Mouse (Mus musculus) hindbrain, embryonic 12.5 days (tissue): ENCODE results near the gene Casc3. TPM values are rescaled to one million over a fixed set of nuclear protein-coding genes. Genes with fewer than 3 reads are reported as not detected.
A peak's percentile ranks its signal among the peaks of the same experiment; 100 is the strongest.

Experiments used
- ATAC-seq: fragments of 200-750 bp; cut with Nextera tagmentation; 2 replicates; pipeline ENCODE4 v1.8.0; 2017; ENCODE audit warnings: moderate TSS enrichment; ENCODE audit not compliant: low FRiP score
- H3K27ac ChIP-seq: fragments of 300-500 bp; sonication (generic); 2 replicates; pipeline ENCODE4 v1.5.1; 2016; ENCODE audit warnings: mild to moderate bottlenecking
- H3K27me3 ChIP-seq: fragments of 300-500 bp; sonication (generic); 2 replicates; pipeline ENCODE4 v1.6.1; 2016; ENCODE audit warnings: mild to moderate bottlenecking
- H3K36me3 ChIP-seq: fragments of 300-500 bp; sonication (generic); 2 replicates; pipeline ENCODE4 v1.6.1; 2016; ENCODE audit warnings: mild to moderate bottlenecking
- H3K4me1 ChIP-seq: fragments of 300-500 bp; sonication (generic); 2 replicates; pipeline ENCODE4 v1.6.1; 2016
- H3K4me2 ChIP-seq: fragments of 300-500 bp; sonication (generic); replicated peaks from 2 replicates; pipeline ENCODE4 v1.6.1; 2016; ENCODE audit warnings: mild to moderate bottlenecking
- H3K4me3 ChIP-seq: fragments of 300-500 bp; sonication (generic); 2 replicates; pipeline ENCODE4 v1.5.1; 2016; ENCODE audit warnings: mild to moderate bottlenecking
- H3K9ac ChIP-seq: fragments of 300-500 bp; sonication (generic); 2 replicates; pipeline ENCODE4 v1.6.1; 2016; ENCODE audit warnings: mild to moderate bottlenecking, moderate library complexity
- H3K9me3 ChIP-seq: fragments of 300-500 bp; sonication (generic); replicated peaks from 2 replicates; pipeline ENCODE4 v1.6.1; 2016; ENCODE audit warnings: mild to moderate bottlenecking
- WGBS: fragments of 180-500 bp; shearing (Covaris S2); methylation state at CpG from one replicate; pipeline ENCODE4 v1.1.7; 2016; 5-methylcytosine and 5-hydroxymethylcytosine counted together
- polyA plus RNA-seq: library from polyadenylated mRNA; unstranded; fragments of >200 nt; fragmentation: Nextera tagmentation; extraction: Ambion mirVana; gene quantifications from 2 replicates; pipeline ENCODE4 v1.2.1, GENCODE M21; 2016

Casc3 gene
- 62.5 and 66.5 TPM in 2 replicates for polyA plus RNA-seq

DNA sequence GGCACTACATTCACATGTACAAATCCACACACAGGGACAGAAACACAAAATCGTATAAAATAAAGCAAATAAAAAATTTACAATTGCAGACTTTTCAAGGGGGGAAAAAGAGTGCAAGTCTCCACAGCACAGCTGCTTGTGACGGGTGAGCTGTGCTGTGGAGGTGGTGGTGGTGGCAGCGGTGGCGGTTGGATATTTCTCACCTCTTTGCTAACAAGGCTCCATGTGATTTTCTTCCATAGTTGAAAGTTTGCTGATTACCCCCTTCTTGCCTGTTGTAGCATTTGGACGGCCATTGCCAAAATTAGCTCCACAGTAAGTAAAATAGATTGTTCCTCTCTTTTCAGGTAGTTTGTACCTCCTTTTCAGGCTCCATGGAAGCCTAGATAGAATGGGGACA lies at the start of gene Casc3:
Gene Casc3, plus strand, starts transcription at position 301 of the 400 bp plus-strand sequence.
- H3K36me3 ChIP-seq = peaks cover 80% of the 10 kb centered on the region
- H3K4me1 ChIP-seq = peaks cover 4% of the 10 kb centered on the region
- no peaks in the 10 kb centered on the region for H3K9me3 ChIP-seq
- no peaks in the 10 kb centered on the region for H3K27me3 ChIP-seq
- H3K9ac ChIP-seq = no peak within 1 kb of the TSS
- H3K4me3 ChIP-seq = no peak within 1 kb of the TSS
- 92% methylated on average over 5 of the region's 5 CpGs for WGBS
- no peak for ATAC-seq
- no peak within 1 kb of the TSS for H3K27ac ChIP-seq
- no peak within 1 kb of the TSS for H3K4me2 ChIP-seq

DNA sequence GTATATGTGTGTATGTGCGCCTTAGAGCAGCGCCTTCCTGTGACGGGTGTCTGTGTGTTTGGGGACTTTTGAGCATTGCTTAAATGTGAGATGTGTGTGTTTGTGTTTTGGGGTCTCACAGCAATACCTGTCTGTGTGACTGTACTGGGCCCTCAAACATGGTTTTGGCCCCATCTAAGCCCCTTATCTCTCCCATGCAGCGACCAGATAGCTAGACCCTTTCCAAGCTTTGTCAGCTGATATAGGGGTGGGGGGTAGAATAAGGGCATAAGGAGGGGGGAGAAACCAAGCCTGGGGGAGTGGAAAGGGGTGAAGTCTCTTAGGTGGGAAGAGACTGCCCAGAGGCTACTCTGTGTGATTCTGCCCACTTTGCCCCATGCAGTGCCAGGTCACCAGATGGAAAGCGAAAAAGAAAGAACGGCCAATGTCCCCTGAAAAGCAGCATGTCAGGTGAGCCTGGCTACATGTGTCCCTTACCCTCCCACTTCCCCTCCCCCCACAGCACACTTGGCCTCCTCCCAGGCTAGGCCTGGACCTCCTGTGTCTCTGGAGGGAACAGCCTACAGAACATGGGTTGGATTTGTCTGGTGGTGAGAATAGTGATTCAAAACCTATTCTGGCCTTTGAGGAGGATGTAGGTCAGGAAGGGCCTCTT lies 48.9 kb upstream of the Casc3 start:
- H3K4me1 ChIP-seq = peaks cover 40% of the 10 kb centered on the region
- no peaks in the 10 kb centered on the region for H3K9me3 ChIP-seq
- WGBS = 92% methylated on average over 6 of the region's 6 CpGs
- no peak for ATAC-seq
- no peak overlapping the region for H3K9ac ChIP-seq
- H3K4me3 ChIP-seq = no peak overlapping the region
- peaks cover 53% of the 10 kb centered on the region for H3K36me3 ChIP-seq
- H3K27me3 ChIP-seq = no peaks in the 10 kb centered on the region
- H3K27ac ChIP-seq = no peak overlapping the region
- no peak overlapping the region for H3K4me2 ChIP-seq

DNA sequence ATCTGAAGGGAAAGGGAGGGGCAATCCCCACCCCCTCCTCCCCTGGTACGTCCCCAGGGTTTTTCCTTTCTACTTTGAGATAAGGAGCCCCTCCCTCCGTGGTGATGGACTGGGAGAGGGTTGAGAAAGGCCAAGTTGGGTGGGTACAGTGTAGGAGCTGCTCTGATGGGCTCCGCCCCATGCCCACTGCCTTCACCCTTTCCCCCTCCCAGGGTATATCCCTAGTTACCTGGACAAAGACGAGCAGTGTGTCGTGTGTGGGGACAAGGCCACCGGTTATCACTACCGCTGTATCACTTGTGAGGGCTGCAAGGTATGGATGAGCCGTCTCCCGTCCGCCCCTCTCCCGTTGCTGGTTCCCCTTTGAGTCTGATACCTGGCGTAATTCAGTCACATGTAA lies 48.0 kb upstream of the Casc3 start:
- H3K9me3 ChIP-seq = no peaks in the 10 kb centered on the region
- ATAC-seq = no peak
- H3K9ac ChIP-seq = no peak overlapping the region
- no peak overlapping the region for H3K4me2 ChIP-seq
- no peak overlapping the region for H3K27ac ChIP-seq
- H3K4me1 ChIP-seq = peaks cover 31% of the 10 kb centered on the region
- WGBS = 86% methylated on average over 12 of the region's 12 CpGs
- H3K36me3 ChIP-seq = peaks cover 60% of the 10 kb centered on the region
- no peak overlapping the region for H3K4me3 ChIP-seq
- no peaks in the 10 kb centered on the region for H3K27me3 ChIP-seq

DNA sequence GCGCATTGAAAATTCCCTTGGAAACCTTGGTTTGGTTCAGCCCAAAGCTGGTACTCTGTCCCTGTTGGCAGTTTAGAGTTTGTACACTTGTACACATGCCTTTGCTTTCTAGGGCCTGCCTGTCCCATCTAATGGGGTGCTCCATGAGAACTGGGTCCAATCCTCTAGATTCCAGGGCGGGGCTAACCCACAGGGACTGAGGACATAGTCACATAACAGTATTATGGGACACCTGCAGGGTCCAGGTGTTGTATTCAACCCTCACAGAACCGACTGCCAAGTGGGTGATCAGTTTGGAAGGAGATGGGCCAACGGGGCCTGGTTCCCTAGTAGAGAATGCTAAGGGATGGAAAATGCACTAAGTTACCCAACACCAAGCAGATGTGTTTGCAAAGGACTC lies 42.8 kb upstream of the Casc3 start:
- peaks cover 23% of the 10 kb centered on the region for H3K4me1 ChIP-seq
- WGBS = 94% methylated on average over 4 of the region's 4 CpGs
- H3K36me3 ChIP-seq = peaks cover 78% of the 10 kb centered on the region
- no peak overlapping the region for H3K4me3 ChIP-seq
- H3K9ac ChIP-seq = no peak overlapping the region
- no peak overlapping the region for H3K27ac ChIP-seq
- no peak for ATAC-seq
- no peak overlapping the region for H3K4me2 ChIP-seq
- H3K9me3 ChIP-seq = no peaks in the 10 kb centered on the region
- no peaks in the 10 kb centered on the region for H3K27me3 ChIP-seq

DNA sequence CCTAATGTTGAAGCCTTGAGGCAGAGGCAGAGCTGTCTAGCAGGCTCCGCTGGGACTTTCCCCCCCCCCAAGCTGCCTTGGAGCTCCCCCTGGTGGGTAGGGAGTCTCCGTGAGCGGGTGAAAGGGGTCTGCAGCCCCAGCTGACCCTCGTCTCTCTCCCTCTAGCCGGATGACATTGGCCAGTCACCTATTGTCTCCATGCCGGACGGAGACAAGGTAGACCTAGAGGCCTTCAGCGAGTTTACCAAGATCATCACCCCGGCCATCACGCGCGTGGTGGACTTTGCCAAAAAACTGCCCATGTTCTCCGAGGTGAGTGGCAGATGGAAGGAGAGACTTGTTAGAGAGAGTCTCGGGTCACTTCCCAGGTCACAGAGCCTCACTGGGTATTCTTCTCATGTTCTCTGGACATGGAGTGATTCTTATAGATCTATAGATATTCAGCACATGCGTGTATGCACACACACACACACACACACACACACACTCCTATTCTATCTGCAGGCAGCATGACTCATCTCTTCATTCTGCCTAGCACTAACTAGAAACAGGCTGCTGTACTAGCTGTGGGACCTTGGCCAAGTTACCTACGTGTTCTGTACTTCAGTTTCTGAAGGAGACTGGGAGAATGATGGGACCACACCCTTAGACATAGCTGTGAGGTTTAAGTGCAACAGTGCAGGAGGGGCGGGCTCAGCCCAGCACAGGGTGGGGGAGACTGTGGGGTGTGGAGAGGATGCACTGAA lies 41.8 kb upstream of the Casc3 start:
- Histone ChIP-seq H3K27ac (0 out of 2 replicates have a peak overlapping the region, but pooled peaks have one; percentile 23), H3K27me3 (no peaks in the 10 kb centered on the region), H3K9me3 (no peaks in the 10 kb centered on the region), H3K4me3 (no peak overlapping the region), H3K9ac (no peak overlapping the region), H3K4me1 (peaks cover 33% of the 10 kb centered on the region), H3K4me2 (no peak overlapping the region), H3K36me3 (peaks cover 68% of the 10 kb centered on the region)
- no peak for ATAC-seq
- WGBS = 64% methylated on average over 17 of the region's 17 CpGs

DNA sequence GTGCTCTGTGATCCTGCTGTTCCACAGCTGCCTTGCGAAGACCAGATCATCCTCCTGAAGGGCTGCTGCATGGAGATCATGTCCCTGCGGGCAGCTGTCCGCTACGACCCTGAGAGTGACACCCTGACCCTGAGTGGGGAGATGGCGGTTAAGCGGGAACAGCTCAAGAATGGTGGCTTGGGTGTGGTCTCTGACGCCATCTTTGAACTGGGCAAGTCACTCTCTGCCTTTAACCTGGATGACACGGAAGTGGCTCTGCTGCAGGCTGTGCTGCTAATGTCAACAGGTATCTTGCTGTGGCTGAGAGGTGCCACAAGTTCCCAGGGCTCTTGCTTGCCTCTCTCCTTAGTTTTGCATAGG lies 41.2 kb upstream of the Casc3 start:
- Histone ChIP-seq H3K9me3 (no peaks in the 10 kb centered on the region), H3K4me3 (no peak overlapping the region), H3K36me3 (peaks cover 68% of the 10 kb centered on the region), H3K4me1 (peaks cover 38% of the 10 kb centered on the region), H3K9ac (no peak overlapping the region), H3K27me3 (no peaks in the 10 kb centered on the region), H3K27ac (0 out of 2 replicates have a peak overlapping the region, but pooled peaks have one; percentile 23), H3K4me2 (no peak overlapping the region)
- ATAC-seq = no peak
- WGBS = 87% methylated on average over 8 of the region's 8 CpGs

DNA sequence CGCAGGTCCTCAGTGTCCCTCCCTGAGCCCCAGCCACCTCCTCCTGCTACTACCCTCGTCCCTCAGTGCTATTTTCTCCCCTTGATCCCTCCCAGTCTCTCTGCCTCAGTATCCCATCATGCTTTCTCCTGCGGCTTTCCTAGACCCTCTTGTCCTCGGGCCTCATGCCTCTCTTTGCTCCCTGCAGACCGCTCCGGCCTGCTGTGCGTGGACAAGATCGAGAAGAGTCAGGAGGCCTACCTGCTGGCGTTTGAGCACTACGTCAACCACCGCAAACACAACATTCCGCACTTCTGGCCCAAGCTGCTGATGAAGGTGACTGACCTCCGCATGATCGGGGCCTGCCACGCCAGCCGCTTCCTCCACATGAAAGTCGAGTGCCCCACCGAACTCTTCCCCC lies 40.6 kb upstream of the Casc3 start:
- Histone ChIP-seq H3K9me3 (no peaks in the 10 kb centered on the region), H3K4me2 (no peak overlapping the region), H3K9ac (no peak overlapping the region), H3K27ac (peak overlapping the region; percentile 23; the same call in 1 of the 2 replicates), H3K4me3 (no peak overlapping the region), H3K27me3 (no peaks in the 10 kb centered on the region), H3K4me1 (peaks cover 44% of the 10 kb centered on the region), H3K36me3 (peaks cover 68% of the 10 kb centered on the region)
- no peak for ATAC-seq
- 81% methylated on average over 18 of the region's 18 CpGs for WGBS

DNA sequence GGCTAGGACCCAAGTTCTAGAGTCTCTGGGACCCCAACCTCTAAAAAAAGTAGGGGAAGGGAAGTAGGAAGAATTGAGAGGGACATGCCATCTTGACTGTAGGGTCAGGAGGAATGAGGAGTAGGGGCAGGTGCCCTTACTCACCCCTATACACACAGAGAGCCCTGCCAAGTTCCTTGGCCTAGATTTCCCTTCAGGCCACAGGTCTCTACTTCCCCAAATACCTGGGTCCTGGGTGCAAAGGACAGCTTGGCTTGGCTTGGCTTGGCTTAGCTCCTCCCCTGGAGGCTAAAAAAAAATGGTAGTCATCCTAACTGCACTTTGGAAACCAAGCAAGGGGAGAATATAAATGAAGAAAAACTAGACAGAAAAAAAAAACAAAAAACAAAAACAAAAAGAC lies 40.0 kb upstream of the Casc3 start:
- no peak overlapping the region for H3K9ac ChIP-seq
- H3K4me2 ChIP-seq = no peak overlapping the region
- H3K36me3 ChIP-seq = peaks cover 69% of the 10 kb centered on the region
- peak overlapping the region; percentile 23; the same call in 1 of the 2 replicates for H3K27ac ChIP-seq
- ATAC-seq = no peak
- H3K4me1 ChIP-seq = peaks cover 44% of the 10 kb centered on the region
- no peak overlapping the region for H3K4me3 ChIP-seq
- no peaks in the 10 kb centered on the region for H3K9me3 ChIP-seq
- H3K27me3 ChIP-seq = no peaks in the 10 kb centered on the region

DNA sequence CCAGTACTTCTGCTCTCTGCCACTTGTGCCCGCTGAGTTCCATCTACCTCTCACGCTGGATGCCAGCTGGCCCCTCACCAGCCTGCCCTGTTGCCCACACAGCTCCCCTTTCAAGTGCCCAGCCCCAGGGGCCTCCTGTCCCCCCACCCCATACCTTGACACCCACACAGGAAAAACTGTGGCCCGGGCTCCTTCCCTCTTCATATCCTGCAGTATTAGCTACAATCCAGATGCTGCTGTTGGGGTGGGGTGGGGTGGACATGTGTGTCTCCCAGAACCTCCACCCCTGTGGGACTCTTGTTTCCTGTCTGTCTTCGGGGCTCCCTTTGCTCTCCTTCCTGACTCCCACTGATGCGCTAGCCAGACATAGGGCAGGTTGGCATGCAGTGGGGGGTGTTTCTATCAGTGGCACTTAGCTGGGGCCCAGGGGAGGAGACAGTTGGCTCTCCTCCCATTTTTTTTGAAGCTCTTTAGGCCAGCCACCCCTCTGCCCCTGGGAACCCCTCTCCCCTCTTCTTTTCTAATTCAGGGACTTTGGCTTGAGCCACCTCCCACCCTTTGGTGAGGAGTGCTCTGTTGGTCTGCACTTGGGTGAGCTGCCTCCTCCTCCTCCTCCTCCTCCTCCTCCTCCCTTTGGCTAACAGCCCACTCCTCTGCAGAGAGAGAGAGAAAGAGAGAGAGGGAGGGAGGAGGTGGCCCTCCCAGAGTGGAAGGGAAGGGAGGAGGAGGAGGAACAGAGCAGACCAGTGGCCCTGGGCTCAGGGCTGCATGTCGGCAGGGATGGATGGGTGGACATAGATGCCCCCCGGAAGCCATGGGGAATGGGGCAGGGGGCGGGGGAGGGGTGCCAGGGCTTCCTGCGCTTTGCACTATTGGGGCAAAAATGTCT lies 39.0 kb upstream of the Casc3 start:
- Histone ChIP-seq H3K36me3 (peaks cover 70% of the 10 kb centered on the region), H3K4me3 (no peak overlapping the region), H3K27ac (peak overlapping the region; percentile 86), H3K4me2 (no peak overlapping the region), H3K9me3 (no peaks in the 10 kb centered on the region), H3K4me1 (peaks cover 44% of the 10 kb centered on the region), H3K27me3 (no peaks in the 10 kb centered on the region), H3K9ac (peak overlapping the region; percentile 44; the same call in 1 of the 2 replicates)
- 48% methylated on average over 6 of the region's 9 CpGs for WGBS
- ATAC-seq = 0 out of 2 replicates have a peak, but pooled peaks have one; percentile 6

DNA sequence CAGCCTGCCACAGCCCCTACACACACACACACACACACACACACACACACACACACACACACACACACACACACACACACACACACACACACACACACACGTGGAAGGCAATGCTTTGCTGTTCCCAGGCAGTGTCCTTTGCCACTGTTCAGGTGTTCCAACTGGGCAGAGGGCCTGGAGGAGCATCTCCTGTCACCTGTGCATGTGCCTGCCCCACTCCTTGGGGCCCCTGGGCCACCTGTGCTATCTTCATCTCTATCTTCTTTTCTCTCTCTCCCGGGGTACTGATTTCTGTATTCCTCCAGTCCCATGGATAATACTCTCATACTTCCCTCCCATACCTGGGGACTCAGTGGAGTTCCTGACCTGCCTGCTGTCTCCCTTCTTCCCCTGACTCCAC lies 38.4 kb upstream of the Casc3 start:
- peak overlapping the region; percentile 42; the same call in 1 of the 2 replicates for H3K4me2 ChIP-seq
- peaks cover 44% of the 10 kb centered on the region for H3K4me1 ChIP-seq
- peak overlapping the region; percentile 86 for H3K27ac ChIP-seq
- peaks cover 64% of the 10 kb centered on the region for H3K36me3 ChIP-seq
- WGBS = 52% methylated on average over 2 of the region's 2 CpGs
- no peaks in the 10 kb centered on the region for H3K27me3 ChIP-seq
- H3K9ac ChIP-seq = peak overlapping the region; percentile 44; the same call in 1 of the 2 replicates
- H3K9me3 ChIP-seq = no peaks in the 10 kb centered on the region
- no peak overlapping the region for H3K4me3 ChIP-seq
- ATAC-seq = peak; percentile 2; the same call in 1 of the 2 replicates

DNA sequence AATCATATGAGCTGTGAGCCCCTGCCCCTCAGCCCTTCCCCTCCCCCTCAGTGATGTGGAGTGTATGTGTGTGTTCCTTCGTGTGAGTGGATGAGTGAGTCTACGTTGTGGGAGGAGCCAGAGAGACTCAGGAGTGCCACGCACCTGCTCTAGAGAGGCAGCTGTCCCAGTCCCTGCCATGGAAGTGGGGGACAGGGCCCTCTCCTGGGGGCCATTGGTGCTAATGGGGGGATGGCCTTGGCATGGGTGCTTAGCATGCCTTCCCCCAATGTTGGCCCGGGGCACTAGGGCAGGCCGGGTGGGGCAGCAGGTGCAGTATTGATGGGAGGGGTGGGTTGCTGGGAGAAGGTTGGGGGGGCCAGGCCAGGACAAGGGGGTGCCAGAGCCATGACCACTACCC lies 37.9 kb upstream of the Casc3 start:
- Histone ChIP-seq H3K4me3 (no peak overlapping the region), H3K4me1 (peaks cover 44% of the 10 kb centered on the region), H3K9ac (peak overlapping the region; percentile 35; the same call in 1 of the 2 replicates), H3K36me3 (peaks cover 60% of the 10 kb centered on the region), H3K4me2 (peak overlapping the region; percentile 42; the same call in 1 of the 2 replicates), H3K27ac (peak overlapping the region; percentile 86), H3K27me3 (no peaks in the 10 kb centered on the region), H3K9me3 (no peaks in the 10 kb centered on the region)
- peak; percentile 42 for ATAC-seq
- WGBS = 57% methylated on average over 5 of the region's 5 CpGs

DNA sequence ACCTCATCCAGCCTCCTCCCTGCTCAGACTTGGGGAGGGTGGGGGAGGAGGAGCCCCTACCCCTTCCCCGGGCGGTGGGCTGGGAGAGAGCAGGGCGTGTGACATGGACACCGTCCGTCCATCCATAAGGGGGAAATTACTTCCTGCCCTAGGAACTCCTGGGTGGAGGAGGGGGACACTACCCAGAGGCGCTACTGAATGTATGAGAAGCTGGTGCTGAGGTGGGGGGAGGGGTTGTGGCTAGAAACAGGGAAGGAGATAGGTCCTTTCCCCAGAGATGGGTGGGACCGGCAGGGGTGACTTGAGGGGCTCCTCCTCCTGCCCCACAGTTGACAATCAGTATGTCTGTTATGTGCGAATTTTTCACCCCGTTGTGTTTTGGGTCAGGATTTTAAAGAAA lies 37.4 kb upstream of the Casc3 start:
- no peaks in the 10 kb centered on the region for H3K9me3 ChIP-seq
- ATAC-seq = peak; percentile 58
- peaks cover 44% of the 10 kb centered on the region for H3K4me1 ChIP-seq
- no peak overlapping the region for H3K4me3 ChIP-seq
- 20% methylated on average over 9 of the region's 9 CpGs for WGBS
- H3K36me3 ChIP-seq = peaks cover 56% of the 10 kb centered on the region
- peak overlapping the region; percentile 42; the same call in 1 of the 2 replicates for H3K4me2 ChIP-seq
- peak overlapping the region; percentile 35; the same call in 1 of the 2 replicates for H3K9ac ChIP-seq
- H3K27ac ChIP-seq = peak overlapping the region; percentile 86
- H3K27me3 ChIP-seq = no peaks in the 10 kb centered on the region
